Mouse (Mus musculus): ENCODE measurements at regions not wholly inside any gene's neighbourhood (a gene's known extent, or its start where the extent isn't known, plus 50 kb on each side); places are given as distances from the start of the nearest gene placed in this dataset.

DNA sequence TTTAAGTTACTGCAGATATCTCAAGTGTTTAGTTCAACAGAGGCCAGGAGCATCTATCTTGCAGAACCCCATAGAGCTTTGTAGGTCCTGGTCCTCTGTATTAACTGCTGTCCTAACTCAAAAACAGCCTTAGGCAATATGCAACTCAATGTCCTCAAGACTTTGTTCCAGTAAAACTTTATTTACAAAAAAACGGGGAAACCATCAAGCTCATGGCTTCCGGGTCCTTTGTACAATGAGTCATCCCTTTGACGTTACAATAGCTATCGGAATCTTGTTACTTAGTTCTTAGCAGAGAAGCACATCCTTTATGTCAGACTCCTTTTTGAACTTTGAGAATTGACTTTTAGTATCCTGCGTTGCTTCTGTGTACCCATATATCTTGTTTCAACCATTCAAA lies 216.2 kb upstream of the Zmiz1 start:
- no peak for ATAC-seq (ENCODE audit: insufficient read depth, low read depth)
- Histone ChIP-seq H3K4me1 (ENCODE audit: control insufficient read depth, insufficient read depth) (peaks cover 5% of the 10 kb centered on the region; the same call in 1 of the 2 replicates), H3K27ac (ENCODE audit: low read depth) (no peak overlapping the region)

GRCm38 (mm10) chr14:25243289-25243688 lies 215.7 kb upstream of the Zmiz1 start:
- DNase-seq (ENCODE audit: low spot score) (no peak), ATAC-seq (ENCODE audit: insufficient read depth, low read depth) (no peak)
- no peak overlapping the region for H3K9ac ChIP-seq (replicated peaks; ENCODE audit: low read depth, low read length)
- no peak for TF ChIP-seq CTCF (IDR thresholded peaks at IDR 0.05; ENCODE audit: low read depth)
- TF ChIP-seq EP300 (IDR thresholded peaks at IDR 0.05; ENCODE audit: low read depth), result no peak
- no peaks in the 10 kb centered on the region for H3K27me3 ChIP-seq (ENCODE audit: control insufficient read depth, insufficient read depth, low read length)
- no peak overlapping the region for H3K27ac ChIP-seq (ENCODE audit: low read depth)
- 21% methylated on average over 4 of the region's 4 CpGs for WGBS
- H3K36me3 ChIP-seq (replicated peaks; ENCODE audit: control insufficient read depth, insufficient read depth, low read length), result no peaks in the 10 kb centered on the region
- H3K9me3 ChIP-seq (replicated peaks; ENCODE audit: control insufficient read depth, low read length), result no peaks in the 10 kb centered on the region
- peaks cover 5% of the 10 kb centered on the region; the same call in 1 of the 2 replicates for H3K4me1 ChIP-seq (ENCODE audit: control insufficient read depth, insufficient read depth)
- no peak overlapping the region for H3K4me2 ChIP-seq (ENCODE audit: low read depth, low read length)
- no peak overlapping the region for H3K4me3 ChIP-seq (ENCODE audit: low read depth, low read length)

More for the DNA sequence above, 216.2 kb upstream of the Zmiz1 start:
- Histone ChIP-seq H3K4me2 (ENCODE audit: low read depth, low read length) (no peak overlapping the region), H3K27me3 (ENCODE audit: control insufficient read depth, insufficient read depth, low read length) (no peaks in the 10 kb centered on the region), H3K9ac (replicated peaks; ENCODE audit: low read depth, low read length) (no peak overlapping the region), H3K4me3 (ENCODE audit: low read depth, low read length) (no peak overlapping the region), H3K36me3 (replicated peaks; ENCODE audit: control insufficient read depth, insufficient read depth, low read length) (no peaks in the 10 kb centered on the region), H3K9me3 (replicated peaks; ENCODE audit: control insufficient read depth, low read length) (no peaks in the 10 kb centered on the region)
- 64% methylated on average over 5 of the region's 5 CpGs for WGBS
- TF ChIP-seq CTCF (IDR thresholded peaks at IDR 0.05; ENCODE audit: low read depth) (no peak), EP300 (IDR thresholded peaks at IDR 0.05; ENCODE audit: low read depth) (no peak)
- DNase-seq (ENCODE audit: low spot score), result no peak

- TF ChIP-seq EP300 (IDR thresholded peaks at IDR 0.05; ENCODE audit: low read depth) (no peak), CTCF (IDR thresholded peaks at IDR 0.05; ENCODE audit: low read depth) (no peak)
- Histone ChIP-seq H3K36me3 (replicated peaks; ENCODE audit: control insufficient read depth, insufficient read depth, low read length) (no peaks in the 10 kb centered on the region), H3K4me2 (ENCODE audit: low read depth, low read length) (no peak overlapping the region), H3K9me3 (replicated peaks; ENCODE audit: control insufficient read depth, low read length) (no peaks in the 10 kb centered on the region), H3K27ac (ENCODE audit: low read depth) (no peak overlapping the region), H3K4me1 (ENCODE audit: control insufficient read depth, insufficient read depth) (peaks cover 5% of the 10 kb centered on the region; the same call in 1 of the 2 replicates), H3K4me3 (ENCODE audit: low read depth, low read length) (no peak overlapping the region), H3K27me3 (ENCODE audit: control insufficient read depth, insufficient read depth, low read length) (no peaks in the 10 kb centered on the region), H3K9ac (replicated peaks; ENCODE audit: low read depth, low read length) (no peak overlapping the region)
- ATAC-seq (ENCODE audit: insufficient read depth, low read depth) (no peak), DNase-seq (ENCODE audit: low spot score) (no peak)
- 55% methylated on average over 5 of the region's 5 CpGs for WGBS
Measured at GRCm38 (mm10) chr14:25243698-25244097, 215.3 kb upstream of the Zmiz1 start.

DNA sequence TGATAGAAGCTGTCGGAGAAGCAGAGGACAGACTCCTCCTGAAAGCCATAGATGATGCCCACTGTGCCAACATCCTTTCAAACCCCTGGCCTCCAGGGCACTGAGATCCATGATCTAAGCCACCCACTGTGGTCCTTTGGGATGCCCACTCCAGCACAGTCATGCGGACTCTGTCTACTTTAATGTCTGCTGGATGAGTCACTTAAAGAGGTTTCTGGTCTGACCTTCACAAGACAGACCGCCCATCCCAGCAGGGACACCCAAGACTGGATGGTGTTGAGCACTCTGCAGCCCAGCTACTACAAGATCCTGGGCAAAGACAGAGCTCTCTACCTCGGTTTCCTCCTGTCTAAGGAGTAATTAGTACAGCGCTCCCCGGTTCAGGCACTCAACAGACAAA lies 214.1 kb upstream of the Zmiz1 start:
- Histone ChIP-seq H3K27ac (ENCODE audit: low read depth) (no peak overlapping the region), H3K36me3 (replicated peaks; ENCODE audit: control insufficient read depth, insufficient read depth, low read length) (no peaks in the 10 kb centered on the region), H3K27me3 (ENCODE audit: control insufficient read depth, insufficient read depth, low read length) (no peaks in the 10 kb centered on the region), H3K4me1 (ENCODE audit: control insufficient read depth, insufficient read depth) (peaks cover 5% of the 10 kb centered on the region; the same call in 1 of the 2 replicates), H3K4me2 (ENCODE audit: low read depth, low read length) (no peak overlapping the region), H3K9me3 (replicated peaks; ENCODE audit: control insufficient read depth, low read length) (no peaks in the 10 kb centered on the region), H3K4me3 (ENCODE audit: low read depth, low read length) (no peak overlapping the region), H3K9ac (replicated peaks; ENCODE audit: low read depth, low read length) (no peak overlapping the region)
- DNase-seq (ENCODE audit: low spot score) (no peak), ATAC-seq (ENCODE audit: insufficient read depth, low read depth) (no peak)
- TF ChIP-seq CTCF (IDR thresholded peaks at IDR 0.05; ENCODE audit: low read depth) (no peak), EP300 (IDR thresholded peaks at IDR 0.05; ENCODE audit: low read depth) (no peak)
- 90% methylated on average over 6 of the region's 6 CpGs for WGBS

DNA sequence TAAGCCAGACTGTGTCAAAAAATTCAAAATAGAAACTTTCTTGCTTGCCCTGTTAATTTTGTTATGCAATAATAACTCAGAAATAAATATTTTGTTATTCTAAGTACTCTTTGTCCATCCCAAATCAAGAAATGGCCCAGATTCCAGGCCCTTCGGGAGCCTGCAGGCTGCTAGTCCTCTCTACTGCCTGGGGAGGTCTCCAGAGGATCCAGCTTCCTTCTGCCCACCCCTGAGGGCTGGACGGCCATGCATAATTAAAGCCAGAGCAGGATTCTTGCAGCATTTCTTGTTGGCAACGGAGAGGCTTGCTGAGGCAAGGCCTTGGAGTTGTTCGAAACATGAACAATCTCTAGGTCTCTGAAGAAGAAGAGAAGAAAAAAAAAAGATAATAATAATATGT lies 213.3 kb upstream of the Zmiz1 start:
- no peak overlapping the region for H3K4me3 ChIP-seq (ENCODE audit: low read depth, low read length)
- H3K4me2 ChIP-seq (ENCODE audit: low read depth, low read length), result no peak overlapping the region
- 63% methylated on average over 4 of the region's 4 CpGs for WGBS
- H3K27me3 ChIP-seq (ENCODE audit: control insufficient read depth, insufficient read depth, low read length), result no peaks in the 10 kb centered on the region
- TF ChIP-seq CTCF (IDR thresholded peaks at IDR 0.05; ENCODE audit: low read depth) (no peak), EP300 (IDR thresholded peaks at IDR 0.05; ENCODE audit: low read depth) (no peak)
- H3K9me3 ChIP-seq (replicated peaks; ENCODE audit: control insufficient read depth, low read length), result no peaks in the 10 kb centered on the region
- H3K27ac ChIP-seq (ENCODE audit: low read depth), result no peak overlapping the region
- no peak overlapping the region for H3K9ac ChIP-seq (replicated peaks; ENCODE audit: low read depth, low read length)
- H3K4me1 ChIP-seq (ENCODE audit: control insufficient read depth, insufficient read depth), result peaks cover 5% of the 10 kb centered on the region; the same call in 1 of the 2 replicates
- ATAC-seq (ENCODE audit: insufficient read depth, low read depth) (no peak), DNase-seq (ENCODE audit: low spot score) (no peak)
- no peaks in the 10 kb centered on the region for H3K36me3 ChIP-seq (replicated peaks; ENCODE audit: control insufficient read depth, insufficient read depth, low read length)

DNA sequence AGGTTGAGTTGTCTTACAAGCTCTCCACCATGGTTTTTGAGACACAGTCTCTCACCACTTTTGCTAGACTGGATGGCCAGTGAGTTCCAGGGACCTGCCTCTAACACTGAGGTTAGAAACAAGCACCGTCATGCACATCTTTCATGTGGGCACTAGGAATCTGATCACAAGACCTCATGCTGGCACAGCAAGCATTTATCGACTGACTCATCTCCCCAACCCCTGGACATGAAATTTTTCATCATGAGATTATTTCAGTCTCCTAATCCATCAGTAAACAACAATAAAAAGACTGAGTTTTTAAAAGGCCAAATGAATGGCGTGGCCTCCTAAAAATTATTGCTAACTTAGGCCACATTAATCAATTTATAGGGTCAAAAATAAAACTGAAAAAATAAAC lies 210.0 kb upstream of the Zmiz1 start:
- Histone ChIP-seq H3K4me1 (ENCODE audit: control insufficient read depth, insufficient read depth) (no peaks in the 10 kb centered on the region), H3K9ac (replicated peaks; ENCODE audit: low read depth, low read length) (no peak overlapping the region), H3K4me2 (ENCODE audit: low read depth, low read length) (no peak overlapping the region), H3K36me3 (replicated peaks; ENCODE audit: control insufficient read depth, insufficient read depth, low read length) (no peaks in the 10 kb centered on the region), H3K4me3 (ENCODE audit: low read depth, low read length) (no peak overlapping the region), H3K27me3 (ENCODE audit: control insufficient read depth, insufficient read depth, low read length) (no peaks in the 10 kb centered on the region), H3K27ac (ENCODE audit: low read depth) (no peak overlapping the region), H3K9me3 (replicated peaks; ENCODE audit: control insufficient read depth, low read length) (no peaks in the 10 kb centered on the region)
- no peak for ATAC-seq (ENCODE audit: insufficient read depth, low read depth)
- TF ChIP-seq EP300 (IDR thresholded peaks at IDR 0.05; ENCODE audit: low read depth), result no peak
- no peak for DNase-seq (ENCODE audit: low spot score)
- 88% methylated on average over 3 of the region's 3 CpGs for WGBS
